Mouse (Mus musculus) pancreas, adult 10 weeks (tissue): ENCODE data around the gene Il6ra. TPM values are rescaled to one million over a fixed set of nuclear protein-coding genes. Genes with fewer than 3 reads are reported as not detected.

ENCODE experiments used
- polyA plus RNA-seq: library from polyadenylated mRNA; stranded (reverse); fragments of 350-450 nt; fragmentation: Illumina TruSeq; extraction: RNeasy Lipid Tissue Mini Kit (QIAGEN cat#74804); gene quantifications from one replicate; pipeline ENCODE4 v1.2.3, GENCODE M21; 2015; ENCODE audit warnings: low read depth, low replicate concordance; ENCODE audit not compliant: insufficient read depth

The Il6ra gene
- polyA plus RNA-seq: 4.7 TPM

DNA sequence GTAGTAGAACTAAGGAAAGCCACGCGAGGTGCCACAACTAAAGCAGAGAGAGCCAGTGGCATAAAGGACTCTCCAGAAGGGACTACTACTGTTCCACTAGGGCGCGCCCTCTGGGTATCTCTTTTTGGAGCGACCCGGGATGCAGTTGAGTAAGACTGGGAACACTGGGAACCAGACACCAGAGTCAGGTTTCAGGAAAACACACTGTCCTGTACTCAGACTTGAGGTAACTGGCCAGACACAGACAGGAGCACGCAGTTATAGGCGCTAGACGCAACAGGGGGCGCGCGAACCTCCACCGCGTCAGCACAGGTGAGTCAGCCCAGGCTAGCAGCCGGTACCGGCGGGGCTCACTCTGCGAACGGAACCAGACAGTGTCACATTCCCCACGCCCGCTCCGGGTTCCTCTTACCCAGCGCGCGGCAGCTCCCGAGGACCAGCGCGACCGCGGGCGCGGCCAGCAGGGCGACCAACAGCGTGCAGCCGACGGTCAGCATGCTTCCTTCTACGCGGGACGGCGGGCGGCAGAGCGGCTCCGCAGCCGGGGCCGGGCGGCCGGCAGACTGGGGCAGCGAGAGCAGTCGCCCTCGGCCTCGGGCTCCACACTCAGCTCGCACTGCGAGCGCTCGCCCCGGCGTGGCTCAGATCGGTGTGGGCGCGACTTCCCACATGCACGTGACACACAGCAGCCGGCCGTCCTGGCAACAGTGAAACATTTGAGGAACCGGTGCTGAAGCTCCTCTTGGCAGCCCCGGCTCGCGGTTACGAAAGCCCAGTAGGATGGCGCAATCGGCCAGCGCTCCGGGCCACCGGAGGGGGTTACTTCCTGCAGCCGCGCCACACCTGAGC, at the start of gene Il6ra:
TSS of gene Il6ra (minus strand) at position 654 of the 849 bp plus-strand sequence.

DNA sequence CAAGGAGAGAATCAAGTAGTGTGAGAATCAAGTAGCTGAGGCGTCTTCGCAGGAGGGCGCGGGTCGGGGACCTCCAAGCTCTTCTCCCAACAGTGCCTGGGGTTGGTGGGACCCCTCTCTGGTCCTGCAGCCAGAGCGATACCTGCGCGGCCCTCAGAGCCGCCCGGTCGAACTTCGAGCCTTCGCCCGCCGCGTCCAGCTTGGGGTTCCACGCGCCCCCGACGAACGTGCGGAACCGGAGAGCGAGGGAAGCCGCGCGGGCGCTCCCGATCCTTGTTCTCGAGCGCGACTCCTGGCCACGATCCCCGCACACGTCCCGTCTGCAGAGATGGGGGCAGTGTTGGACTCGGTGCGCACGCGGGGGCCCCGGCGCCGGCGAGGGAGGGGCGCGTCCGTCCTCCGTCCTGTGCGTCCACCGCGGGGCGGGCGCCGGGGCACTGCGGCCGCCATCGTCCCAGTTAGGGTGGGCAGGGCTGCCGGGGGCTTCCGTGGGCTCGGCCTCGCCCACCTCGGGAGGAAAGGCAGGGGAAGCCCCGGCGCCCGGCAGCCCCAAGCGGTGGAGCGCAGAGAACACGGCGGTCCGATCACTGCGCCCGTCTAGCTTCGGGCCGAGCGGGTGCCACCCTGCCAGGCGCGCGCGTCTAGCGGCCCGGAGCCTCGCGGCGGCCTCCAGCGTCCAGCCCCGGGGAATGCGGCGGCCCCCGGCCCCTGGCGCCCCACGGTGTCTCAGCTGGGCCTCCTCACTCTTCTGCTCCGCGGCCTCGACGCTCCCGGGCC, 82.0 kb downstream of the Il6ra start, which contains the start of gene She:
TSS of gene She (plus strand) at position 556 of the 777 bp plus-strand sequence.

Other genes starting within 250 kb of the Il6ra start
- gene Adar, start 198.2 kb downstream of the Il6ra start, polyA plus RNA-seq: 8.9 TPM
- 0.65 TPM for gene Chrnb2, start 148.6 kb downstream of the Il6ra start, polyA plus RNA-seq
- gene Ube2q1, start 139.6 kb downstream of the Il6ra start, polyA plus RNA-seq: 19.4 TPM
- gene She, start 81.8 kb downstream of the Il6ra start, polyA plus RNA-seq: 6.4 TPM
- gene Atp8b2, start 50.3 kb upstream of the Il6ra start, polyA plus RNA-seq: 10.9 TPM
- gene Hax1, start 85.6 kb upstream of the Il6ra start, polyA plus RNA-seq: 32.6 TPM
- gene 4933434E20Rik, start 138.4 kb upstream of the Il6ra start, polyA plus RNA-seq: 22.4 TPM
- 20.0 TPM for gene Ubap2l, start 139.4 kb upstream of the Il6ra start, polyA plus RNA-seq
- gene Tpm3, start 159.5 kb upstream of the Il6ra start, polyA plus RNA-seq: 51.9 TPM
- not detected for gene Nup210l, start 190.9 kb upstream of the Il6ra start, polyA plus RNA-seq